22 mouse cellular contexts compared by ENCODE assay signal in the genomic region with DNA sequence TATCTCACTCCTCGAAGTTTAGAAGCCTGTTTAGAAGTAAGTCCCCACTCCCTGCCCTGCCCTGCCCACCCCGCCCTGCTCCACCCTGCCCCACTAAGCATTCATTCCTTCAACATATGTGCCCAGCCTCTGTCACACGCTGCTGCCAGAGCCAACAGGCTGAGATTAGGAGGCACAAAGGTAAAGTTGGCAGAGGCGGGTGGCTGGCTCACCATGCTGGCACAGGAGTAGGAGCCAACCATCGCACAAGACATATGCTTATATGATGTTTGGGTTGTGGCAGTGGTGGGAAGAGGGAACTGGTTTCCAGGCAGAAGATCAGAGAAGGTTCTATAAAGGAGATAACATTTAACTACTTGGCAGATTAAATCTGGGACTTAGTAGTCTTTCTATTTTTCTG. TPM values are rescaled to one million over a fixed set of nuclear protein-coding genes. Genes with fewer than 3 reads are reported as not detected.
A peak's percentile ranks its signal among the peaks of the same experiment; 100 is the strongest.
DNase-seq lines count a peak whose midpoint lies in the region; ATAC-seq and TF ChIP-seq lines count a peak whose summit lies in the region.
"Had no signal": no experiment of that assay in that cellular context is flagged by ENCODE, and none has a peak within 500 bp of the region (broad histone marks: within the 10 kb centered on the region; RNA-seq: fewer than 3 reads in every experiment).

No protein-coding gene starts in this region.

- H3K9me3 ChIP-seq in MEL (replicated peaks; ENCODE audit: insufficient read depth, low read length): no peaks in the 10 kb centered on the region
- H3K9me3 ChIP-seq in stomach, postnatal 0 days (ENCODE audit: control insufficient read depth, low read length): no peaks in the 10 kb centered on the region
- H3K9me3 ChIP-seq: embryonic facial prominence, embryonic 15.5 days; forebrain, embryonic 10.5 days; heart, embryonic 12.5 days; hindbrain, embryonic 15.5 days had no signal

- TF ChIP-seq EP300 in MEL (IDR thresholded peaks at IDR 0.05; ENCODE audit: low read depth in 1 of 2, low read length in 2 of 2): no peak
- TF ChIP-seq EP300 in stomach, postnatal 0 days (optimal IDR thresholded peaks at IDR 0.05): no peak

- H3K4me2 ChIP-seq in stomach, postnatal 0 days (replicated peaks; ENCODE audit: low read depth): no peak overlapping the region
- H3K4me2 ChIP-seq: embryonic facial prominence, embryonic 15.5 days; heart, embryonic 12.5 days; hindbrain, embryonic 15.5 days had no signal

- H3K4me3 ChIP-seq in MEL (ENCODE audit: control insufficient read depth in 1 of 2, insufficient read depth in 1 of 2, low read depth in 2 of 2, low read length in 2 of 2): no peak overlapping the region
- H3K4me3 ChIP-seq in stomach, postnatal 0 days (ENCODE audit: low read depth, low read length): no peak overlapping the region
- H3K4me3 ChIP-seq: embryonic facial prominence, embryonic 15.5 days; erythroblast, embryonic 14.5 days; forebrain, embryonic 10.5 days; gastrocnemius, adult 2 months; heart, embryonic 12.5 days; hindbrain, embryonic 15.5 days had no signal

- TF ChIP-seq RAD21 in MEL (IDR thresholded peaks at IDR 0.05; ENCODE audit: low read depth, low read length): no peak

- H3K79me2 ChIP-seq in MEL (ENCODE audit: control insufficient read depth, insufficient read depth, low read length, poor library complexity): no peaks in the 10 kb centered on the region

- peaks cover 16 to 24% of the 10 kb centered on the region in 2 experiments for H3K4me1 ChIP-seq in MEL (ENCODE audit: control insufficient read depth in 1 of 2, insufficient read depth in 2 of 2, low read length in 2 of 2)
- H3K4me1 ChIP-seq in stomach, postnatal 0 days (replicated peaks; ENCODE audit: control insufficient read depth, insufficient read depth): no peaks in the 10 kb centered on the region; the same call in 1 of the 2 replicates
- H3K4me1 ChIP-seq: embryonic facial prominence, embryonic 15.5 days had no signal

- peaks cover 0 to 13% of the 10 kb centered on the region in 2 experiments; a peak in 2 of 4 replicates for H3K36me3 ChIP-seq in MEL (ENCODE audit: control insufficient read depth in 1 of 2, insufficient read depth in 2 of 2, low read length in 2 of 2)
- H3K36me3 ChIP-seq in stomach, postnatal 0 days (ENCODE audit: control insufficient read depth, insufficient read depth, low read length): no peaks in the 10 kb centered on the region
- H3K36me3 ChIP-seq: embryonic facial prominence, embryonic 15.5 days; forebrain, embryonic 10.5 days; heart, embryonic 12.5 days; hindbrain, embryonic 15.5 days had no signal

- no peak for TF ChIP-seq CTCF in MEL (IDR thresholded peaks at IDR 0.05 in 2 of 3, conservative IDR thresholded peaks at IDR 0.05 in 1 of 3; ENCODE audit: control insufficient read depth in 1 of 3, insufficient read depth in 1 of 3, low read depth in 2 of 3, low read length in 3 of 3, poor library complexity in 1 of 3, severe bottlenecking in 1 of 3)
- no peak for TF ChIP-seq CTCF in stomach, postnatal 0 days (IDR thresholded peaks at IDR 0.05; ENCODE audit: low read depth)

- H3K9ac ChIP-seq in MEL (ENCODE audit: control insufficient read depth, low read depth, low read length, poor library complexity, severe bottlenecking): no peak overlapping the region
- H3K9ac ChIP-seq in stomach, postnatal 0 days (ENCODE audit: low read length): no peak overlapping the region
- H3K9ac ChIP-seq: embryonic facial prominence, embryonic 15.5 days; heart, embryonic 12.5 days; hindbrain, embryonic 15.5 days had no signal

- no peaks in the 10 kb centered on the region for H3K27me3 ChIP-seq in MEL (ENCODE audit: control insufficient read depth in 1 of 2, insufficient read depth in 2 of 2, low read length in 2 of 2)
- H3K27me3 ChIP-seq in stomach, postnatal 0 days (ENCODE audit: control insufficient read depth, insufficient read depth, low read length): no peaks in the 10 kb centered on the region
- H3K27me3 ChIP-seq: embryonic facial prominence, embryonic 15.5 days; heart, embryonic 12.5 days; hindbrain, embryonic 15.5 days had no signal

- DNase-seq in frontal cortex, postnatal 14 days (ENCODE audit: low spot score in 2 of 2): no peak
- DNase-seq in MEL (ENCODE audit: low read depth, low spot score): no peak
- DNase-seq in brain, adult 2 months (ENCODE audit: low read depth, low spot score): peak; percentile 62
- peak; percentile 42 for DNase-seq in stomach, postnatal 0 days (ENCODE audit: low spot score)
- DNase-seq in cerebellum, adult 9-11 months: no peak
- DNase-seq: adrenal gland, adult 8-10 months; adrenal gland, postnatal 36 days; cerebellum, adult 2 months; cerebellum, postnatal 14 days; embryo, embryonic 11 days; gastrocnemius, adult 2 months; gastrocnemius, postnatal 25 days had no signal

- no peak for TF ChIP-seq POLR2A in MEL (IDR thresholded peaks at IDR 0.05; ENCODE audit: control insufficient read depth in 1 of 2, insufficient read depth in 1 of 2, low read depth in 1 of 2, low read length in 2 of 2, poor library complexity in 1 of 2)

- H3K27ac ChIP-seq in MEL (ENCODE audit: control insufficient read depth, low read depth, low read length): no peak overlapping the region
- H3K27ac ChIP-seq in stomach, postnatal 0 days (replicated peaks): no peak overlapping the region
- H3K27ac ChIP-seq: embryonic facial prominence, embryonic 15.5 days; forebrain, embryonic 10.5 days; gastrocnemius, adult 2 months; hindbrain, embryonic 15.5 days had no signal

- 67% methylated on average over 5 of the region's 5 CpGs for WGBS in stomach, postnatal 0 days

- peak; percentile 70 for ATAC-seq in frontal cortex, adult (ENCODE audit: low TSS enrichment)
- ATAC-seq in stomach, postnatal 0 days (ENCODE audit: low FRiP score, low TSS enrichment): peak; percentile 69
- ATAC-seq: intestine, postnatal 0 days had no signal

TF ChIP-seq in MEL, 35 proteins besides CTCF, POLR2A, EP300 and RAD21:
- no peak for TF ChIP-seq ZNF384 (IDR thresholded peaks at IDR 0.05; ENCODE audit: low read depth, low read length)
- no peak for TF ChIP-seq POLR2AphosphoS2 (IDR thresholded peaks at IDR 0.05; ENCODE audit: low read length)
- TF ChIP-seq USF1 (IDR thresholded peaks at IDR 0.05; ENCODE audit: low read depth, low read length): no peak
- no peak for TF ChIP-seq HCFC1 (IDR thresholded peaks at IDR 0.05; ENCODE audit: low read depth, low read length)
- TF ChIP-seq POLR2AphosphoS5 (IDR thresholded peaks at IDR 0.05; ENCODE audit: borderline replicate concordance, low read depth, low read length): no peak
- TF ChIP-seq MXI1 (IDR thresholded peaks at IDR 0.05; ENCODE audit: low read depth, low read length): no peak
- TF ChIP-seq ZKSCAN1 (IDR thresholded peaks at IDR 0.05; ENCODE audit: low read depth, low read length): no peak
- TF ChIP-seq MAX (IDR thresholded peaks at IDR 0.05; ENCODE audit: low read length): 0 out of 2 replicates have a peak, but pooled peaks have one; percentile 12

RNA-seq across cellular contexts. Expression of a gene that starts 15.8 kb away (rescaled TPM):
- total RNA-seq in MEL (2012; rRNA removed): 0.42 and 0.85 TPM in 2 replicates
- polyA plus RNA-seq in MEL (2012; ENCODE audit: insufficient read depth in 1 of 2, insufficient read length in 2 of 2, low read depth in 1 of 2, low replicate concordance in 2 of 2, missing spikeins in 1 of 2): under 1 TPM in 1 of 2 experiments, not detected in 1; 0.84 TPM
- polyA plus RNA-seq in stomach, postnatal 0 days (2015; fragmentation: Nextera tagmentation; extraction: Ambion mirVana): 3.4 and 4.7 TPM in 2 replicates
- total RNA-seq: common myeloid progenitor, adult 5-6 weeks; gastrocnemius, postnatal 25 days; granulocyte monocyte progenitor cell, adult 5-6 weeks had no signal
- polyA plus RNA-seq: erythroblast, embryonic 14.5 days; heart, embryonic 12.5 days; hindbrain, embryonic 11.5 days had no signal

Comparison
In these comparisons a context has a peak if more than half of its experiments do, and no peak if none do; other contexts are left out.
1. DNase-seq: peak in brain, adult 2 months (single experiment) and stomach, postnatal 0 days (single experiment); none in frontal cortex, postnatal 14 days (0 of 2), MEL (single experiment) and cerebellum, adult 9-11 months (single experiment).